In the genomic region with DNA sequence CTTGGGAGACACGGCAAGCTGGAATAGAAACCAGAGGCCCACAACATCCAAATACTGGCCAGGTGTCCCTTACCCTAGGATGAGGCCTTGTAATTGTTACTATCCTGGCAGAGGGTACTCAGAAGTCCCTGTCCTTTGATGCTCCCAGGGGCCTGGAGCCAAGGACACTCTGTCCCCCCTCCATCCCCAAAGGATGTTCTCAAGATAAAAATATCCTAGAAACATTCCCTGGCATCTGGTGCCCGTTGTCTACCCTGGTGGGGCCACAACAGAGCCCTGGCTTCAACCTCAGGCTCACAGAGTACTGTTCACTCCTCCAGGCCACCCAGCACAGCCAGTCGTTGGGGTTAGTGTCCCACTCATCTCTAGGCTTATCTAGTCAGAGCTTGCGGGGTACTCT, we compare ENCODE assay signal across 16 mouse cellular contexts. TPM values are rescaled to one million over a fixed set of nuclear protein-coding genes. Genes with fewer than 3 reads are reported as not detected.
DNase-seq lines count a peak whose midpoint lies in the region; ATAC-seq and TF ChIP-seq lines count a peak whose summit lies in the region.
"Had no signal": no experiment of that assay in that cellular context is flagged by ENCODE, and none has a peak within 500 bp of the region (broad histone marks: within the 10 kb centered on the region; RNA-seq: fewer than 3 reads in every experiment).

No protein-coding gene starts in this region.

- H3K27me3 ChIP-seq in heart, adult 2 months (ENCODE audit: control insufficient read depth, insufficient read depth, low read length), result no peaks in the 10 kb centered on the region
- no peaks in the 10 kb centered on the region for H3K27me3 ChIP-seq in heart, embryonic 16.5 days (ENCODE audit: control insufficient read depth, insufficient read depth, low read length)

- WGBS in heart, adult 2 months, result 57% methylated on average over 4 of the region's 4 CpGs
- WGBS in heart, embryonic 16.5 days, result 64% methylated on average over 4 of the region's 4 CpGs

- peak; percentile 55 for DNase-seq in cerebellum, adult 11-12 months
- no peak for DNase-seq in cerebellum, adult 18-20 months
- DNase-seq in heart, adult 2 months, result peak; percentile 38 to 63
- no peak for DNase-seq in heart, postnatal 4 days
- no peak for DNase-seq in spleen, postnatal 4 days (ENCODE audit: low spot score in 2 of 2)
- DNase-seq in urinary bladder, adult 18-20 months (ENCODE audit: low spot score in 2 of 2), result no peak
- DNase-seq: adrenal gland, postnatal 25 days; kidney, adult 18-20 months; kidney, postnatal 10 days; liver; lung, adult 18-20 months; right cerebral cortex, adult 18-20 months; thymus, postnatal 25 days had no signal

- H3K36me3 ChIP-seq in heart, adult 2 months (ENCODE audit: control insufficient read depth, insufficient read depth, low read length), result no peaks in the 10 kb centered on the region
- no peaks in the 10 kb centered on the region for H3K36me3 ChIP-seq in heart, embryonic 16.5 days (ENCODE audit: control insufficient read depth, insufficient read depth)

- peak overlapping the region; percentile 66 for H3K27ac ChIP-seq in heart, adult 2 months
- peak overlapping the region; percentile 85 for H3K27ac ChIP-seq in heart, embryonic 16.5 days (ENCODE audit: low read length)
- H3K27ac ChIP-seq: layer of hippocampus, adult 2 months had no signal

- H3K79me2 ChIP-seq in heart, adult 2 months (replicated peaks; ENCODE audit: control insufficient read depth, insufficient read depth, low read length), result no peaks in the 10 kb centered on the region

- H3K4me1 ChIP-seq in heart, adult 2 months (ENCODE audit: control insufficient read depth, insufficient read depth, low read length), result peaks cover 13% of the 10 kb centered on the region
- peaks cover 28% of the 10 kb centered on the region for H3K4me1 ChIP-seq in heart, embryonic 16.5 days (ENCODE audit: control insufficient read depth, insufficient read depth, low read length)

- no peaks in the 10 kb centered on the region for H3K9me3 ChIP-seq in heart, embryonic 16.5 days (replicated peaks; ENCODE audit: control insufficient read depth, low read length)

- no peak for TF ChIP-seq CTCF in heart, adult 2 months (IDR thresholded peaks at IDR 0.05)

- intact Hi-C loops in heart, adult 2 months (cut with DNase I), result loop anchor here (2.0 to 5.0 kb wide), 2 partner anchors 36 to 78 kb away; no protein-coding TSS in a partner anchor

- no peak overlapping the region for H3K4me2 ChIP-seq in heart, embryonic 16.5 days (ENCODE audit: low read depth, low read length)

- H3K9ac ChIP-seq in heart, adult 2 months (ENCODE audit: low read depth, low read length), result no peak overlapping the region
- H3K9ac ChIP-seq in heart, embryonic 16.5 days (ENCODE audit: low read length), result 0 out of 2 replicates have a peak overlapping the region, but pooled peaks have one; percentile 23

- no peak for ATAC-seq in heart, embryonic 16.5 days (replicated peaks; ENCODE audit: extremely low read depth, insufficient read depth, low FRiP score)
- ATAC-seq: forebrain, embryonic 16.5 days had no signal

- H3K4me3 ChIP-seq in heart, adult 2 months, result no peak overlapping the region
- H3K4me3 ChIP-seq in heart, embryonic 16.5 days (ENCODE audit: low read length), result no peak overlapping the region
- H3K4me3 ChIP-seq: layer of hippocampus, adult 2 months had no signal

- no peak for TF ChIP-seq POLR2A in heart, adult 2 months (IDR thresholded peaks at IDR 0.05; ENCODE audit: insufficient read depth, low read depth, low read length)

- peak; percentile 82 for TF ChIP-seq EP300 in heart, adult 2 months (IDR thresholded peaks at IDR 0.05; ENCODE audit: insufficient read depth, low read depth, low read length)

RNA-seq across cellular contexts. Expression of a gene that starts 38.3 kb away (rescaled TPM):
- 10 to 100 TPM; 26.7 to 35.7 TPM for total RNA-seq in heart, adult 2 months (2021)
- 29.5 and 42.6 TPM in 2 replicates for polyA plus RNA-seq in heart, adult 2 months (2012; rRNA removed)
- total RNA-seq in heart, postnatal 4 days (2021), result 10 to 100 TPM; 18.3 to 21.0 TPM
- 5.7 and 5.9 TPM in 2 replicates for polyA plus RNA-seq in heart, embryonic 16.5 days (2015; fragmentation: Nextera tagmentation; extraction: Ambion mirVana)

Comparison
In these comparisons a context has a peak if more than half of its experiments do, and no peak if none do; other contexts are left out.
1. DNase-seq: peak in cerebellum, adult 11-12 months (single experiment) and heart, adult 2 months (2 of 2); none in cerebellum, adult 18-20 months (0 of 2), heart, postnatal 4 days (single experiment), spleen, postnatal 4 days (0 of 2) and urinary bladder, adult 18-20 months (0 of 2).